Mouse (Mus musculus) C2C12 (cell line): ENCODE data around the gene Frmd5. TPM values are rescaled to one million over a fixed set of nuclear protein-coding genes. Genes with fewer than 3 reads are reported as not detected.
A peak's percentile ranks its signal among the peaks of the same experiment; 100 is the strongest.

Experiments used
- H3K27me3 ChIP-seq: one replicate; pipeline ENCODE4 v1.6.1; 2011; ENCODE audit not compliant: control insufficient read depth, insufficient read depth, insufficient read length
- H3K36me3 ChIP-seq: one replicate; pipeline ENCODE4 v1.6.1; 2011; ENCODE audit not compliant: control insufficient read depth, insufficient read depth
- H3K4me3 ChIP-seq: one replicate; pipeline ENCODE4 v1.5.1; 2011; ENCODE audit warnings: mild to moderate bottlenecking, control low read depth; ENCODE audit not compliant: poor library complexity, insufficient read depth, severe bottlenecking
- H3K79me2 ChIP-seq: one replicate; pipeline ENCODE4 v1.6.1; 2011; ENCODE audit not compliant: control insufficient read depth, insufficient read depth
- H3K79me3 ChIP-seq: one replicate; pipeline ENCODE4 v1.6.1; 2011; ENCODE audit warnings: low read depth, control low read depth
- H3ac ChIP-seq: one replicate; pipeline ENCODE3; 2011; ENCODE audit warnings: low read depth; ENCODE audit not compliant: control insufficient read depth, insufficient read length
- CEBPB ChIP-seq: IDR thresholded peaks from one replicate; pipeline ENCODE4 v1.6.1; 2011; ENCODE audit warnings: low read depth, mild to moderate bottlenecking, control low read depth, moderate library complexity
- CTCF ChIP-seq: IDR thresholded peaks from one replicate; pipeline ENCODE4 v1.5.1; 2011; ENCODE audit not compliant: control insufficient read depth, insufficient read depth, insufficient read length
- FOSL1 ChIP-seq: IDR thresholded peaks from one replicate; pipeline ENCODE4 v1.8.0; 2011; ENCODE audit warnings: mild to moderate bottlenecking, low read length; ENCODE audit not compliant: poor library complexity, insufficient read depth, severe bottlenecking
- MAX ChIP-seq: IDR thresholded peaks from one replicate; pipeline ENCODE4 v1.6.1; 2011; ENCODE audit warnings: mild to moderate bottlenecking, control low read depth
- MYOD1 ChIP-seq: IDR thresholded peaks from one replicate; pipeline ENCODE4 v1.6.1; 2011; ENCODE audit warnings: low read depth; ENCODE audit not compliant: control insufficient read depth, insufficient read length
- MYOG ChIP-seq: IDR thresholded peaks from one replicate; pipeline ENCODE4 v1.6.1; 2011; ENCODE audit not compliant: control insufficient read depth, insufficient read length; ENCODE audit errors: extremely low read depth
- USF1 ChIP-seq: IDR thresholded peaks from one replicate; pipeline ENCODE4 v1.6.1; 2011; ENCODE audit warnings: low read depth, mild to moderate bottlenecking, control low read depth, moderate library complexity
- polyA plus RNA-seq: library from polyadenylated mRNA; unstranded; fragments of >200 nt; fragmentation: generic; extraction: Trizol; gene quantifications from one replicate; pipeline ENCODE4 v1.2.1, GENCODE M21; 2012; ENCODE audit warnings: missing spikeins

Gene Frmd5
- polyA plus RNA-seq, 1 experiment = 0.51 TPM

- Histone ChIP-seq H3K4me3 (no peak overlapping the region), H3K27me3 (no peaks in the 10 kb centered on the region), H3K79me3 (no peaks in the 10 kb centered on the region), H3K79me2 (no peaks in the 10 kb centered on the region), H3K36me3 (no peaks in the 10 kb centered on the region), H3ac (no peak overlapping the region)
- TF ChIP-seq CEBPB (no peak), USF1 (no peak), MYOG (no peak), CTCF (no peak), FOSL1 (no peak), MAX (no peak), MYOD1 (no peak)
Measured at GRCm38 (mm10) chr2:121601543-121601942, 205.3 kb downstream of the Frmd5 start.

DNA sequence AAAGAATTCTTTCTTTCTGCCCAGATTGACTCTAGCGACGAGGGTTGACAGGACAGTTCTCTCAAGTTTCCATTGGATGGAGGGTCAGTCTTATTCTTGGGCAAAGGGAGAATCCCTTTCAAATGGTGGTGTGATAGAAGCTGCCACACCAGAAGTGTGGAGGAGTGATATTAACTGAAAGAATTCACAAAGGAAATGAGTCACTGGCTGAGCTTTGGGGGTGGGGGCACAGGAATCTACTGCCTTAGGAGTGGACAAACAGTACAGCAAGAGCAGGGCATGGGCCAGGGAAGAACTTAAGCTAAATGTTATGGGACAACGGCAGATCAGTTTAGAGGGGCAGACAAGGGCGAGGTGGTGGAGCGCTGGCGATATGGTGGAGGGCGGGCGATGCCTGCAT is 206.2 kb downstream of the Frmd5 start:
- H3ac ChIP-seq = no peak overlapping the region
- H3K79me2 ChIP-seq = no peaks in the 10 kb centered on the region
- no peak overlapping the region for H3K4me3 ChIP-seq
- no peaks in the 10 kb centered on the region for H3K79me3 ChIP-seq
- H3K36me3 ChIP-seq = no peaks in the 10 kb centered on the region
- no peak for TF ChIP-seq CEBPB
- no peak for TF ChIP-seq MYOG
- TF ChIP-seq CTCF = no peak
- TF ChIP-seq USF1 = no peak
- TF ChIP-seq MAX = no peak
- no peak for TF ChIP-seq FOSL1
- TF ChIP-seq MYOD1 = no peak
- no peaks in the 10 kb centered on the region for H3K27me3 ChIP-seq

- Histone ChIP-seq H3ac (no peak overlapping the region), H3K79me3 (no peaks in the 10 kb centered on the region)
Measured at GRCm38 (mm10) chr2:121598249-121598648, 208.6 kb downstream of the Frmd5 start.

GRCm38 (mm10) chr2:121596621-121597020 is 210.3 kb downstream of the Frmd5 start:
- H3K4me3 ChIP-seq = no peak overlapping the region

More at GRCm38 (mm10) chr2:121598249-121598648, 208.6 kb downstream of the Frmd5 start:
- Histone ChIP-seq H3K4me3 (no peak overlapping the region), H3K79me2 (no peaks in the 10 kb centered on the region), H3K27me3 (no peaks in the 10 kb centered on the region), H3K36me3 (no peaks in the 10 kb centered on the region)
- no peak for TF ChIP-seq USF1
- TF ChIP-seq CTCF = no peak
- TF ChIP-seq MYOG = no peak
- no peak for TF ChIP-seq MAX
- no peak for TF ChIP-seq MYOD1
- TF ChIP-seq CEBPB = no peak
- no peak for TF ChIP-seq FOSL1

GRCm38 (mm10) chr2:121594660-121595291 is 212.1 kb downstream of the Frmd5 start:
- Histone ChIP-seq H3K36me3 (no peaks in the 10 kb centered on the region), H3K4me3 (no peak overlapping the region), H3K79me2 (no peaks in the 10 kb centered on the region), H3ac (peak overlapping the region; percentile 14), H3K27me3 (no peaks in the 10 kb centered on the region), H3K79me3 (no peaks in the 10 kb centered on the region)
- TF ChIP-seq CTCF (no peak), FOSL1 (no peak), CEBPB (no peak), MAX (no peak), MYOG (no peak), USF1 (no peak), MYOD1 (no peak)

More at GRCm38 (mm10) chr2:121596621-121597020, 210.3 kb downstream of the Frmd5 start:
- Histone ChIP-seq H3K79me3 (no peaks in the 10 kb centered on the region), H3K79me2 (no peaks in the 10 kb centered on the region), H3K27me3 (no peaks in the 10 kb centered on the region), H3ac (no peak overlapping the region), H3K36me3 (no peaks in the 10 kb centered on the region)
- TF ChIP-seq FOSL1 (no peak), MYOG (no peak), CEBPB (no peak), MYOD1 (no peak), MAX (no peak), USF1 (no peak)

DNA sequence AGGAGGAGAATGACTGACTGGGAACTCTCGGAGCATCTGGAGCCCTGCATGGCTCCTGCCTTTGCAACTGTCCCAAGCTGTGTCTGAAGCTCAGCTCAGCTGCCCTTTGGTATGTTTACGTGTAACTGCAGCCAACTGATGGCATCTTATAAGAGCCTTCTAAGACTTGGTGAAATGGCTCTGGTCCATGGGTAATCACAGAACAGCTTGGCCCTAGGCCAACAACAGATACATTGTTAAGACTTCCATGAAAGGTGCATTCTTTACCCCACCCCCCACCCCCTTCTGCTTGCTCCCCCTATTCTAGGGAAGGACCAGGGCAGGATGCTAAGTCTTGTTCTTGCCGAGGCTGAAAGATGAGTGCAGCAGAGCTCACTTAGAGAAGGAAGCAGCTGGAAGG is 212.8 kb downstream of the Frmd5 start:
- Histone ChIP-seq H3K79me3 (no peaks in the 10 kb centered on the region), H3K4me3 (no peak overlapping the region), H3K36me3 (no peaks in the 10 kb centered on the region), H3K27me3 (no peaks in the 10 kb centered on the region), H3K79me2 (no peaks in the 10 kb centered on the region), H3ac (no peak overlapping the region)
- TF ChIP-seq MYOD1 = no peak
- no peak for TF ChIP-seq USF1
- no peak for TF ChIP-seq MYOG
- TF ChIP-seq MAX = no peak
- TF ChIP-seq FOSL1 = no peak
- no peak for TF ChIP-seq CEBPB
- no peak for TF ChIP-seq CTCF
